Mouse (Mus musculus): Measurements from ENCODE around the gene Prr15l. TPM values are rescaled to one million over a fixed set of nuclear protein-coding genes. Genes with fewer than 3 reads are reported as not detected.

Prr15l gene
- polyA plus RNA-seq, 1 experiment from 2014 or later, result 0.53 TPM

DNA sequence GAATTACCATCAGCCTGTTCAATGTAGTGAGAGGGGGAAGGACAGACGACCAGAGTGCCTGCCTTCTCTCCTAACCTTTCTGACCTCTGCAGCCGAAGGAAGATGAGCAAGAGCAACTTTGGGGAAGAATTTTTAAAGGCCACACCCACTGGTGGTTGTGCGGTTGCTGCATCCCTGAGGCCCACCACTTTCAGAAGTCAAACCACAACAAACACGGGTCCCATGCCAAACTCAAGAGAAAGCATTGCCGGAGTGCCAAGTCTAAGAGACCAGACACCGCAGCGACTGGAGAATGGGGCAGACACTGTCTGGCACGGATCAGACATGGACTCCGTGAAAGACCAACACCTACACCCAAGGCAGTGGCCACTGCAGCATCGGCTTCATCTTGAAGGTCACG lies 3.0 kb upstream of the Prr15l start:
- WGBS, result 76% methylated on average over 11 of the region's 11 CpGs
- ATAC-seq (ENCODE audit: insufficient number of reproducible peaks, insufficient read depth, low FRiP score, low read depth), result no peak
- H3K36me3 ChIP-seq (ENCODE audit: control insufficient read depth, insufficient read depth, low read length), result no peaks in the 10 kb centered on the region
- H3K4me3 ChIP-seq (ENCODE audit: control insufficient read depth in 1 of 2, insufficient read depth in 1 of 2, low read depth in 1 of 2, low read length in 2 of 2), result no peak overlapping the region
- H3K9ac ChIP-seq (ENCODE audit: low read length), result no peak overlapping the region
- no peaks in the 10 kb centered on the region for H3K9me3 ChIP-seq (ENCODE audit: control insufficient read depth, low read length)
- no peak overlapping the region for H3K4me2 ChIP-seq (ENCODE audit: low read length)
- 0 out of 4 replicates have a peak, but pooled peaks cover 0 to 1% of the 10 kb centered on the region in 2 experiments for H3K4me1 ChIP-seq (ENCODE audit: control insufficient read depth in 2 of 2, insufficient read depth in 2 of 2, low read length in 2 of 2)
- H3K27me3 ChIP-seq (ENCODE audit: control insufficient read depth, insufficient read depth, low read length), result peaks cover 17% of the 10 kb centered on the region; the same call in 1 of the 2 replicates
- H3K27ac ChIP-seq (replicated peaks in 1 of 2; ENCODE audit: control insufficient read depth in 1 of 2, insufficient read depth in 1 of 2, low read depth in 2 of 2, low read length in 2 of 2), result no peak overlapping the region

DNA sequence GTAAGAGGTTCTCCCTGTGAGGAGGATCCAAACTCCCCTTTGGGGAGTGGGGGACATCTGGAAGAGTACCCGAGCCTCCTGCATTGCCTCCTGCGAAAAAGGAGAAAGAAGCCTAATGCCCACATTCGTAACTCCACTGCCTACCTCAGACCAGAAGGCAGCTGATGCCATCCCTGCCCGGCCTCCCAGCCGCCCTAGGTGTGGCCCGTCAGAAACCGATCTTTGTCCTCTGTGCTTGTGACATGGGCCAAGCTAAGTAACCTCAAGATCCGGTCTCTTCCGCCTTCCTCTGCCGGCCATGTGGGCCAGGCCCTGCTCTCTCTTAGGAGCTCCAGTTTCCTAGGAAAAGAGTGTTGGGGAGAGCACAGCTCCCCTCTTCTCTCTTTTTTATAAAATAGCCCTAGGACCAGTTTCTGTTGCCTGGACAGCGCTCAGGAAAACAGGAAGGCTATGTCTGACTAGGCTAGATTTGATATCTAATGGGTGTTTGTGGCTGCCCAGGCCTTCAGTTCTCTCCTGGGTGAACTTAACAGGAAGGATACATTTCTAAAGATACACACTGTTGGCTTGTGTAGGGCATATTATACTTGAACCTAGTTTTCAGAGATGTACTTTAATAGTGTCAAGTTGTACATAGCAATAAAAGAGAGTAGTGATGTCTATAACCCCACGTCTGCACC lies 2.3 kb upstream of the Prr15l start:
- Histone ChIP-seq H3K9ac (ENCODE audit: low read length) (no peak overlapping the region), H3K9me3 (ENCODE audit: control insufficient read depth, low read length) (no peaks in the 10 kb centered on the region), H3K4me2 (ENCODE audit: low read length) (no peak overlapping the region), H3K27ac (replicated peaks in 1 of 2; ENCODE audit: control insufficient read depth in 1 of 2, insufficient read depth in 1 of 2, low read depth in 2 of 2, low read length in 2 of 2) (no peak overlapping the region), H3K27me3 (ENCODE audit: control insufficient read depth, insufficient read depth, low read length) (peaks cover 20% of the 10 kb centered on the region; the same call in 1 of the 2 replicates), H3K36me3 (ENCODE audit: control insufficient read depth, insufficient read depth, low read length) (no peaks in the 10 kb centered on the region), H3K4me3 (ENCODE audit: control insufficient read depth in 1 of 2, insufficient read depth in 1 of 2, low read depth in 1 of 2, low read length in 2 of 2) (no peak overlapping the region), H3K4me1 (ENCODE audit: control insufficient read depth in 2 of 2, insufficient read depth in 2 of 2, low read length in 2 of 2) (0 out of 4 replicates have a peak, but pooled peaks cover 0 to 2% of the 10 kb centered on the region in 2 experiments)
- 89% methylated on average over 12 of the region's 12 CpGs for WGBS
- no peak for ATAC-seq (ENCODE audit: insufficient number of reproducible peaks, insufficient read depth, low FRiP score, low read depth)

- H3K36me3 ChIP-seq (ENCODE audit: control insufficient read depth, insufficient read depth, low read length), result no peaks in the 10 kb centered on the region
- no peak overlapping the region for H3K4me3 ChIP-seq (ENCODE audit: control insufficient read depth in 1 of 2, insufficient read depth in 1 of 2, low read depth in 1 of 2, low read length in 2 of 2)
- no peak overlapping the region for H3K27ac ChIP-seq (replicated peaks in 1 of 2; ENCODE audit: control insufficient read depth in 1 of 2, insufficient read depth in 1 of 2, low read depth in 2 of 2, low read length in 2 of 2)
- H3K27me3 ChIP-seq (ENCODE audit: control insufficient read depth, insufficient read depth, low read length), result peaks cover 20% of the 10 kb centered on the region; the same call in 1 of the 2 replicates
- WGBS, result 60% methylated on average over 5 of the region's 5 CpGs
- ATAC-seq (ENCODE audit: insufficient number of reproducible peaks, insufficient read depth, low FRiP score, low read depth), result no peak
- no peaks in the 10 kb centered on the region for H3K9me3 ChIP-seq (ENCODE audit: control insufficient read depth, low read length)
- no peak overlapping the region for H3K9ac ChIP-seq (ENCODE audit: low read length)
- H3K4me1 ChIP-seq (ENCODE audit: control insufficient read depth in 2 of 2, insufficient read depth in 2 of 2, low read length in 2 of 2), result peaks cover 0 to 3% of the 10 kb centered on the region in 2 experiments; a peak in 1 of 4 replicates
- no peak overlapping the region for H3K4me2 ChIP-seq (ENCODE audit: low read length)
Observed at GRCm38 (mm10) chr11:96926587-96926986, 1.3 kb upstream of the Prr15l start.

GRCm38 (mm10) chr11:96928691-96929090 lies 787 bp downstream of the Prr15l start:
- H3K9ac ChIP-seq (ENCODE audit: low read length), result no peak overlapping the region
- peaks cover 20% of the 10 kb centered on the region; the same call in 1 of the 2 replicates for H3K27me3 ChIP-seq (ENCODE audit: control insufficient read depth, insufficient read depth, low read length)
- no peak overlapping the region for H3K4me2 ChIP-seq (ENCODE audit: low read length)
- no peak overlapping the region for H3K4me3 ChIP-seq (ENCODE audit: control insufficient read depth in 1 of 2, insufficient read depth in 1 of 2, low read depth in 1 of 2, low read length in 2 of 2)
- H3K9me3 ChIP-seq (ENCODE audit: control insufficient read depth, low read length), result no peaks in the 10 kb centered on the region
- H3K36me3 ChIP-seq (ENCODE audit: control insufficient read depth, insufficient read depth, low read length), result no peaks in the 10 kb centered on the region
- H3K4me1 ChIP-seq (ENCODE audit: control insufficient read depth in 2 of 2, insufficient read depth in 2 of 2, low read length in 2 of 2), result peaks cover under 1 to 5% of the 10 kb centered on the region in 2 experiments; a peak in 2 of 4 replicates
- 6% methylated on average over 5 of the region's 5 CpGs for WGBS
- ATAC-seq (ENCODE audit: insufficient number of reproducible peaks, insufficient read depth, low FRiP score, low read depth), result no peak
- no peak overlapping the region for H3K27ac ChIP-seq (replicated peaks in 1 of 2; ENCODE audit: control insufficient read depth in 1 of 2, insufficient read depth in 1 of 2, low read depth in 2 of 2, low read length in 2 of 2)

- Histone ChIP-seq H3K9ac (ENCODE audit: low read length) (no peak overlapping the region), H3K27me3 (ENCODE audit: control insufficient read depth, insufficient read depth, low read length) (peaks cover 20% of the 10 kb centered on the region; the same call in 1 of the 2 replicates), H3K4me3 (ENCODE audit: control insufficient read depth in 1 of 2, insufficient read depth in 1 of 2, low read depth in 1 of 2, low read length in 2 of 2) (no peak overlapping the region), H3K36me3 (ENCODE audit: control insufficient read depth, insufficient read depth, low read length) (no peaks in the 10 kb centered on the region), H3K4me1 (ENCODE audit: control insufficient read depth in 2 of 2, insufficient read depth in 2 of 2, low read length in 2 of 2) (peaks cover 5 to 6% of the 10 kb centered on the region in 2 experiments; a peak in 2 of 4 replicates), H3K4me2 (ENCODE audit: low read length) (no peak overlapping the region), H3K27ac (replicated peaks in 1 of 2; ENCODE audit: control insufficient read depth in 1 of 2, insufficient read depth in 1 of 2, low read depth in 2 of 2, low read length in 2 of 2) (no peak overlapping the region; a peak in 1 of 4 replicates), H3K9me3 (ENCODE audit: control insufficient read depth, low read length) (no peaks in the 10 kb centered on the region)
- 14% methylated on average over 13 of the region's 13 CpGs for WGBS
- no peak for ATAC-seq (ENCODE audit: insufficient number of reproducible peaks, insufficient read depth, low FRiP score, low read depth)
Observed at GRCm38 (mm10) chr11:96929096-96929765, 1.3 kb downstream of the Prr15l start.

DNA sequence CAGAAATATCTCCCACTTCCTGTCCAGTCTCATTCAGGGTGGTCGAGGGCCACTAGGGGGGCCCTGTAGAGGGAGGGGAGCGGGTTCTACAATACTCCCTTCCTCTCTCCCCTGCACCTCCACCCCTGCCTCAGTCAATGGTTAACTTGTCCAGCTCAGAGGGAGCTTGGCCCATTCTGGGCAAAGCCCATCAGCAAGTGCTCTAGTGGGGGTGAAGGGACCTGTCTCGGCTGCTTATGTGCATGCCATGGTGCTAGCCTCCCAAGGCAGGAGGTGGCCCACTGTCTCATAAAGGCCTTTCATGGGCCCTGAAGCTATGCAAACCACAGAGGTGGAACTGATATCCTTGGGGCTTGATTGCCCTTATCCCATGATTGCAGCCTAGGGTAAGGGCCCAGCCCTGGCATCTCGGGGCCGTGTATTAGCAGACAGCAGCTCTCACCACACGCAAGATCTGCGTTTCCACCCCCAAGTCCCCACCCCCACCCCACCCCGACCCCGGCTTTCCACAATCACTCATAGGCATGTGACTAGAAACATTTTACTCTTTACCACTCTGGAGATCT lies 1.9 kb downstream of the Prr15l start:
- Histone ChIP-seq H3K27ac (replicated peaks in 1 of 2; ENCODE audit: control insufficient read depth in 1 of 2, insufficient read depth in 1 of 2, low read depth in 2 of 2, low read length in 2 of 2) (no peak overlapping the region; a peak in 1 of 4 replicates), H3K36me3 (ENCODE audit: control insufficient read depth, insufficient read depth, low read length) (no peaks in the 10 kb centered on the region), H3K4me2 (ENCODE audit: low read length) (no peak overlapping the region), H3K4me1 (ENCODE audit: control insufficient read depth in 2 of 2, insufficient read depth in 2 of 2, low read length in 2 of 2) (peaks cover 11 to 12% of the 10 kb centered on the region in 2 experiments), H3K9me3 (ENCODE audit: control insufficient read depth, low read length) (no peaks in the 10 kb centered on the region), H3K4me3 (ENCODE audit: control insufficient read depth in 1 of 2, insufficient read depth in 1 of 2, low read depth in 1 of 2, low read length in 2 of 2) (no peak overlapping the region), H3K9ac (ENCODE audit: low read length) (no peak overlapping the region), H3K27me3 (ENCODE audit: control insufficient read depth, insufficient read depth, low read length) (peaks cover 20% of the 10 kb centered on the region; the same call in 1 of the 2 replicates)
- no peak for ATAC-seq (ENCODE audit: insufficient number of reproducible peaks, insufficient read depth, low FRiP score, low read depth)
- WGBS, result 62% methylated on average over 9 of the region's 9 CpGs

GRCm38 (mm10) chr11:96931327-96932062 lies 3.6 kb downstream of the Prr15l start:
- Histone ChIP-seq H3K27ac (replicated peaks in 1 of 2; ENCODE audit: control insufficient read depth in 1 of 2, insufficient read depth in 1 of 2, low read depth in 2 of 2, low read length in 2 of 2) (no peak overlapping the region), H3K9me3 (ENCODE audit: control insufficient read depth, low read length) (no peaks in the 10 kb centered on the region), H3K4me1 (ENCODE audit: control insufficient read depth in 2 of 2, insufficient read depth in 2 of 2, low read length in 2 of 2) (peaks cover 13 to 14% of the 10 kb centered on the region in 2 experiments), H3K36me3 (ENCODE audit: control insufficient read depth, insufficient read depth, low read length) (no peaks in the 10 kb centered on the region), H3K4me3 (ENCODE audit: control insufficient read depth in 1 of 2, insufficient read depth in 1 of 2, low read depth in 1 of 2, low read length in 2 of 2) (no peak overlapping the region), H3K9ac (ENCODE audit: low read length) (no peak overlapping the region), H3K27me3 (ENCODE audit: control insufficient read depth, insufficient read depth, low read length) (peaks cover 20% of the 10 kb centered on the region; the same call in 1 of the 2 replicates), H3K4me2 (ENCODE audit: low read length) (no peak overlapping the region)
- 44% methylated on average over 8 of the region's 8 CpGs for WGBS
- no peak for ATAC-seq (ENCODE audit: insufficient number of reproducible peaks, insufficient read depth, low FRiP score, low read depth)
